Mouse (Mus musculus): ENCODE measurements at regions not wholly inside any gene's neighbourhood (a gene's known extent, or its start where the extent isn't known, plus 50 kb on each side); places are given as distances from the start of the nearest gene placed in this dataset.

GRCm38 (mm10) chr9:69907123-69907945, 81.9 kb upstream of the Bnip2 start:
- H3K36me3 ChIP-seq (ENCODE audit: control insufficient read depth, insufficient read depth, low read length), result no peaks in the 10 kb centered on the region
- H3K27me3 ChIP-seq (replicated peaks; ENCODE audit: control insufficient read depth, insufficient read depth, low read length), result no peaks in the 10 kb centered on the region; the same call in 1 of the 2 replicates
- no peaks in the 10 kb centered on the region for H3K4me1 ChIP-seq (ENCODE audit: control insufficient read depth, insufficient read depth, low read length)
- no peak overlapping the region for H3K27ac ChIP-seq (ENCODE audit: insufficient read depth, low read depth, low read length)
- TF ChIP-seq POLR2A (IDR thresholded peaks at IDR 0.05; ENCODE audit: low read depth, low read length), result no peak
- no peak for TF ChIP-seq CTCF (conservative IDR thresholded peaks at IDR 0.05; ENCODE audit: insufficient read depth, insufficient read length, low read depth, low read length)
- no peak overlapping the region for H3K4me3 ChIP-seq (ENCODE audit: insufficient read depth, low read depth, low read length)
- no peak for DNase-seq
- WGBS, result 10% methylated on average over 21 of the region's 21 CpGs

- Histone ChIP-seq H3K27ac (ENCODE audit: insufficient read depth, low read depth, low read length) (no peak overlapping the region), H3K4me1 (ENCODE audit: control insufficient read depth, insufficient read depth, low read length) (no peaks in the 10 kb centered on the region), H3K27me3 (replicated peaks; ENCODE audit: control insufficient read depth, insufficient read depth, low read length) (no peaks in the 10 kb centered on the region; the same call in 1 of the 2 replicates), H3K4me3 (ENCODE audit: insufficient read depth, low read depth, low read length) (no peak overlapping the region), H3K36me3 (ENCODE audit: control insufficient read depth, insufficient read depth, low read length) (no peaks in the 10 kb centered on the region)
- DNase-seq, result no peak
- 58% methylated on average over 4 of the region's 4 CpGs for WGBS
- TF ChIP-seq POLR2A (IDR thresholded peaks at IDR 0.05; ENCODE audit: low read depth, low read length), result no peak
- no peak for TF ChIP-seq CTCF (conservative IDR thresholded peaks at IDR 0.05; ENCODE audit: insufficient read depth, insufficient read length, low read depth, low read length)
Measured at GRCm38 (mm10) chr9:69910621-69911020, 78.6 kb upstream of the Bnip2 start.

- TF ChIP-seq CTCF (conservative IDR thresholded peaks at IDR 0.05; ENCODE audit: insufficient read depth, insufficient read length, low read depth, low read length) (no peak), POLR2A (IDR thresholded peaks at IDR 0.05; ENCODE audit: low read depth, low read length) (no peak)
- H3K27me3 ChIP-seq (replicated peaks; ENCODE audit: control insufficient read depth, insufficient read depth, low read length), result no peaks in the 10 kb centered on the region
- no peak for DNase-seq
- H3K36me3 ChIP-seq (ENCODE audit: control insufficient read depth, insufficient read depth, low read length), result no peaks in the 10 kb centered on the region
- H3K27ac ChIP-seq (ENCODE audit: insufficient read depth, low read depth, low read length), result no peak overlapping the region
- WGBS, result 74% methylated on average over 2 of the region's 2 CpGs
- H3K4me1 ChIP-seq (ENCODE audit: control insufficient read depth, insufficient read depth, low read length), result no peaks in the 10 kb centered on the region
- H3K4me3 ChIP-seq (ENCODE audit: insufficient read depth, low read depth, low read length), result no peak overlapping the region
Measured at GRCm38 (mm10) chr9:69928126-69928525, 61.1 kb upstream of the Bnip2 start.

- no peak for DNase-seq
- TF ChIP-seq POLR2A (IDR thresholded peaks at IDR 0.05; ENCODE audit: low read depth, low read length), result no peak
- TF ChIP-seq CTCF (conservative IDR thresholded peaks at IDR 0.05; ENCODE audit: insufficient read depth, insufficient read length, low read depth, low read length), result no peak
- no peaks in the 10 kb centered on the region for H3K36me3 ChIP-seq (ENCODE audit: control insufficient read depth, insufficient read depth, low read length)
- no peak overlapping the region for H3K4me3 ChIP-seq (ENCODE audit: insufficient read depth, low read depth, low read length)
- no peaks in the 10 kb centered on the region for H3K27me3 ChIP-seq (replicated peaks; ENCODE audit: control insufficient read depth, insufficient read depth, low read length)
- no peaks in the 10 kb centered on the region for H3K4me1 ChIP-seq (ENCODE audit: control insufficient read depth, insufficient read depth, low read length)
- no peak overlapping the region for H3K27ac ChIP-seq (ENCODE audit: insufficient read depth, low read depth, low read length)
- WGBS, result 63% methylated on average over 3 of the region's 3 CpGs
Measured at GRCm38 (mm10) chr9:69937863-69938262, 51.4 kb upstream of the Bnip2 start.
